Mouse (Mus musculus) embryo, embryonic 10 days (tissue): ENCODE measurements around the gene Trim7.
"Not testable (repeated sequence)": the region's sequence is repeated elsewhere in the genome, so short reads cannot be mapped to it uniquely, and the experiment has no call there.

Source experiments
- DNase-seq: peaks from one replicate; pipeline ENCODE4 v3.0.0-alpha.2; 2015; ENCODE audit warnings: low spot score

Gene Trim7

GRCm38 (mm10) chr11:48898812-48899431 lies 73.0 kb downstream of the Trim7 start:
- no peak for DNase-seq

GRCm38 (mm10) chr11:48900654-48901566 lies 75.0 kb downstream of the Trim7 start:
- DNase-seq: not testable (repeated sequence)

GRCm38 (mm10) chr11:48901567-48901930 lies 75.6 kb downstream of the Trim7 start:
- not testable (repeated sequence) for DNase-seq
